Mouse (Mus musculus) MEL (cell line): ENCODE results near the gene Kcnc3. TPM values are rescaled to one million over a fixed set of nuclear protein-coding genes. Genes with fewer than 3 reads are reported as not detected.

Experiments
- DNase-seq: peaks from one replicate; pipeline ENCODE4 v3.0.0; 2011; ENCODE audit warnings: low read depth, low spot score
- H3K27ac ChIP-seq: 2 replicates; pipeline ENCODE4 v1.5.1; 2012; ENCODE audit warnings: low read depth, mild to moderate bottlenecking, control low read depth, low read length, moderate library complexity; ENCODE audit not compliant: control insufficient read depth
- H3K27me3 ChIP-seq, 2 experiments: fragments of 150-350 bp in 1 of 2; sonication (generic) in 1 of 2; 2 replicates each; pipeline ENCODE4 v1.6.1; 2012; ENCODE audit warnings: low read length in 2 of 2, mild to moderate bottlenecking in 2 of 2, improper control_type of control experiment in 1 of 2, moderate library complexity in 1 of 2; ENCODE audit not compliant: insufficient read depth in 2 of 2, control insufficient read depth in 1 of 2
- H3K36me3 ChIP-seq, 2 experiments: 2 replicates each; pipeline ENCODE4 v1.6.1; 2012 to 2014; ENCODE audit warnings: low read length in 2 of 2, improper control_type of control experiment in 1 of 2, inconsistent platforms in 1 of 2, mild to moderate bottlenecking in 1 of 2; ENCODE audit not compliant: insufficient read depth in 2 of 2, control insufficient read depth in 1 of 2
- H3K4me1 ChIP-seq, 2 experiments: fragments of 150-350 bp in 1 of 2; sonication (generic) in 1 of 2; 2 replicates each; pipeline ENCODE4 v1.6.1; 2012; ENCODE audit warnings: low read length in 2 of 2, improper control_type of control experiment in 1 of 2, mild to moderate bottlenecking in 1 of 2; ENCODE audit not compliant: insufficient read depth in 2 of 2, control insufficient read depth in 1 of 2
- H3K4me3 ChIP-seq, 2 experiments: fragments of 150-350 bp in 1 of 2; sonication (generic) in 1 of 2; 2 replicates each; pipeline ENCODE4 v1.5.1; 2012; ENCODE audit warnings: low read depth in 2 of 2, low read length in 2 of 2, mild to moderate bottlenecking in 2 of 2, moderate library complexity in 2 of 2, control low read depth in 1 of 2, improper control_type of control experiment in 1 of 2; ENCODE audit not compliant: control insufficient read depth in 1 of 2, insufficient read depth in 1 of 2
- H3K79me2 ChIP-seq: 2 replicates; pipeline ENCODE4 v1.6.1; 2012; ENCODE audit warnings: mild to moderate bottlenecking, low read length, moderate library complexity; ENCODE audit not compliant: control insufficient read depth, poor library complexity, insufficient read depth
- H3K9ac ChIP-seq: 2 replicates; pipeline ENCODE4 v1.6.1; 2012; ENCODE audit warnings: low read depth, mild to moderate bottlenecking, control low read depth, low read length, moderate library complexity; ENCODE audit not compliant: control insufficient read depth, poor library complexity, severe bottlenecking
- H3K9me3 ChIP-seq: fragments of 150-350 bp; sonication (generic); replicated peaks from 2 replicates; pipeline ENCODE4 v1.6.1; 2012; ENCODE audit warnings: mild to moderate bottlenecking, low read length, improper control_type of control experiment, moderate library complexity; ENCODE audit not compliant: insufficient read depth
- CHD1 ChIP-seq: IDR thresholded peaks from 2 replicates; pipeline ENCODE4 v1.6.1; 2012; ENCODE audit warnings: low read depth, mild to moderate bottlenecking, inconsistent platforms, low read length, improper control_type of control experiment
- CHD2 ChIP-seq: IDR thresholded peaks from 2 replicates; pipeline ENCODE4 v1.6.1; 2011; ENCODE audit warnings: low read length, improper control_type of control experiment
- CTCF ChIP-seq, 3 experiments: IDR thresholded peaks in 2 of 3; conservative IDR thresholded peaks in 1 of 3; 2 replicates each; pipeline ENCODE4 v1.5.1; 2011 to 2012; ENCODE audit warnings: low read length in 3 of 3, low read depth in 2 of 3, mild to moderate bottlenecking in 2 of 3, improper control_type of control experiment in 1 of 3, inconsistent platforms in 1 of 3, mixed read lengths in 1 of 3, moderate library complexity in 1 of 3; ENCODE audit not compliant: control insufficient read depth in 1 of 3, insufficient read depth in 1 of 3, poor library complexity in 1 of 3, severe bottlenecking in 1 of 3
- E2F4 ChIP-seq: IDR thresholded peaks from 2 replicates; pipeline ENCODE4 v1.6.1; 2011; ENCODE audit warnings: low read depth, low read length, improper control_type of control experiment, borderline replicate concordance
- ELF1 ChIP-seq: IDR thresholded peaks from 2 replicates; pipeline ENCODE4 v1.6.1; 2014; ENCODE audit warnings: low read depth, mild to moderate bottlenecking, inconsistent platforms, low read length, improper control_type of control experiment, moderate library complexity
- ETS1 ChIP-seq: IDR thresholded peaks from 2 replicates; pipeline ENCODE4 v1.6.1; 2012; ENCODE audit warnings: low read depth, mild to moderate bottlenecking, inconsistent platforms, low read length, improper control_type of control experiment, moderate library complexity
- GABPA ChIP-seq: IDR thresholded peaks from 2 replicates; pipeline ENCODE4 v1.6.1; 2012; ENCODE audit warnings: low read depth, mild to moderate bottlenecking, inconsistent platforms, low read length, improper control_type of control experiment, moderate library complexity
- JUND ChIP-seq: IDR thresholded peaks from 2 replicates; pipeline ENCODE4 v1.6.1; 2011; ENCODE audit warnings: low read depth, mild to moderate bottlenecking, improper control_type of control experiment, low read length
- KAT2A ChIP-seq: conservative IDR thresholded peaks from 2 replicates; pipeline ENCODE4 v1.6.1; 2012; ENCODE audit warnings: low read depth, low read length, improper control_type of control experiment, inconsistent platforms
- MAFK ChIP-seq: IDR thresholded peaks from 2 replicates; pipeline ENCODE4 v1.6.1; 2011; ENCODE audit warnings: low read depth, mild to moderate bottlenecking, low read length, improper control_type of control experiment, borderline replicate concordance
- MEF2A ChIP-seq: IDR thresholded peaks from 2 replicates; pipeline ENCODE4 v1.6.1; 2014; ENCODE audit warnings: low read depth, mild to moderate bottlenecking, inconsistent platforms, low read length, improper control_type of control experiment; ENCODE audit not compliant: poor library complexity, insufficient replicate concordance, severe bottlenecking; ENCODE audit errors: extremely low read depth
- MXI1 ChIP-seq: IDR thresholded peaks from 2 replicates; pipeline ENCODE4 v1.6.1; 2011; ENCODE audit warnings: mild to moderate bottlenecking, low read depth, low read length, improper control_type of control experiment
- MYB ChIP-seq: IDR thresholded peaks from 2 replicates; pipeline ENCODE4 v1.6.1; 2011; ENCODE audit warnings: mild to moderate bottlenecking, low read depth, low read length, improper control_type of control experiment
- NRF1 ChIP-seq: IDR thresholded peaks from 2 replicates; pipeline ENCODE4 v1.6.1; 2014; ENCODE audit warnings: low read depth, mild to moderate bottlenecking, inconsistent platforms, low read length, improper control_type of control experiment, moderate library complexity; ENCODE audit not compliant: poor library complexity, insufficient read depth, severe bottlenecking
- POLR2A ChIP-seq, 2 experiments: IDR thresholded peaks; 2 replicates each; pipeline ENCODE4 v1.6.1; 2011 to 2012; ENCODE audit warnings: low read length in 2 of 2, mild to moderate bottlenecking in 2 of 2, control low read depth in 1 of 2, improper control_type of control experiment in 1 of 2, low read depth in 1 of 2, moderate library complexity in 1 of 2; ENCODE audit not compliant: control insufficient read depth in 1 of 2, insufficient read depth in 1 of 2, poor library complexity in 1 of 2
- POLR2AphosphoS5 ChIP-seq: IDR thresholded peaks from 2 replicates; pipeline ENCODE4 v1.6.1; 2012; ENCODE audit warnings: low read depth, borderline replicate concordance, mild to moderate bottlenecking, inconsistent platforms, low read length, moderate library complexity, mixed read lengths
- RCOR1 ChIP-seq: IDR thresholded peaks from 2 replicates; pipeline ENCODE4 v1.6.1; 2012; ENCODE audit warnings: low read depth, mild to moderate bottlenecking, inconsistent platforms, low read length, improper control_type of control experiment
- SIN3A ChIP-seq: IDR thresholded peaks from 2 replicates; pipeline ENCODE4 v1.6.1; 2012; ENCODE audit warnings: low read length, improper control_type of control experiment, inconsistent platforms
- SMC3 ChIP-seq: IDR thresholded peaks from 2 replicates; pipeline ENCODE4 v1.6.1; 2011; ENCODE audit warnings: low read depth, low read length, improper control_type of control experiment
- TAL1 ChIP-seq: IDR thresholded peaks from 2 replicates; pipeline ENCODE4 v1.6.1; 2012; ENCODE audit warnings: mild to moderate bottlenecking, inconsistent platforms, low read length, moderate library complexity, mixed read lengths
- TCF12 ChIP-seq: IDR thresholded peaks from 2 replicates; pipeline ENCODE4 v1.6.1; 2014; ENCODE audit warnings: low read depth, mild to moderate bottlenecking, inconsistent platforms, low read length, improper control_type of control experiment, moderate library complexity
- UBTF ChIP-seq: IDR thresholded peaks from 2 replicates; pipeline ENCODE4 v1.6.1; 2012; ENCODE audit warnings: low read depth, mild to moderate bottlenecking, inconsistent platforms, low read length, improper control_type of control experiment, moderate library complexity, borderline replicate concordance; ENCODE audit not compliant: insufficient read depth
- USF1 ChIP-seq: IDR thresholded peaks from 2 replicates; pipeline ENCODE4 v1.6.1; 2014; ENCODE audit warnings: low read depth, mild to moderate bottlenecking, inconsistent platforms, low read length, improper control_type of control experiment, moderate library complexity
- ZC3H11A ChIP-seq: IDR thresholded peaks from 2 replicates; pipeline ENCODE4 v1.6.1; 2012; ENCODE audit warnings: low read depth, mild to moderate bottlenecking, inconsistent platforms, low read length, improper control_type of control experiment
- ZKSCAN1 ChIP-seq: IDR thresholded peaks from 2 replicates; pipeline ENCODE4 v1.6.1; 2012; ENCODE audit warnings: low read depth, mild to moderate bottlenecking, inconsistent platforms, low read length, improper control_type of control experiment, moderate library complexity
- ZMIZ1 ChIP-seq: IDR thresholded peaks from 2 replicates; pipeline ENCODE4 v1.6.1; 2012; ENCODE audit warnings: low read depth, mild to moderate bottlenecking, inconsistent platforms, low read length, improper control_type of control experiment, moderate library complexity
- ZNF384 ChIP-seq: IDR thresholded peaks from 2 replicates; pipeline ENCODE4 v1.6.1; 2012; ENCODE audit warnings: low read depth, mild to moderate bottlenecking, inconsistent platforms, low read length, improper control_type of control experiment
- polyA plus RNA-seq, 2 experiments: library from polyadenylated mRNA; stranded (reverse) in 1 of 2; unstranded in 1 of 2; fragments of >175 nt in 1 of 2; fragments of >200 nt in 1 of 2; gene quantifications; 2 replicates each; pipeline versions ENCODE4 v1.2.1 to v1.2.4; 2012; ENCODE audit warnings: low replicate concordance in 2 of 2, low read depth in 1 of 2; ENCODE audit not compliant: insufficient read length in 2 of 2, insufficient read depth in 1 of 2, missing spikeins in 1 of 2
- total RNA-seq: library from RNA; depleted of rRNA; stranded (reverse); fragments of 300-350 nt; gene quantifications from 2 replicates; pipeline ENCODE4 v1.2.3, GENCODE M21; 2012

The Kcnc3 gene
- total and polyA plus RNA-seq, 3 experiments: not detected

- H3K36me3 ChIP-seq: no peaks in the 10 kb centered on the region
- no peaks in the 10 kb centered on the region for H3K4me1 ChIP-seq
- TF ChIP-seq TCF12 (no peak), USF1 (no peak), TAL1 (no peak), SMC3 (no peak), SIN3A (no peak), MXI1 (no peak), ELF1 (no peak), ETS1 (no peak), NRF1 (no peak), POLR2AphosphoS5 (no peak), CTCF (IDR thresholded peaks at IDR 0.05 in 2 of 3, conservative IDR thresholded peaks at IDR 0.05 in 1 of 3; ENCODE audit: control insufficient read depth in 1 of 3, insufficient read depth in 1 of 3, low read depth in 2 of 3, low read length in 3 of 3, poor library complexity in 1 of 3, severe bottlenecking in 1 of 3) (no peak), UBTF (no peak), RCOR1 (no peak), ZKSCAN1 (no peak), POLR2A (IDR thresholded peaks at IDR 0.05; ENCODE audit: control insufficient read depth in 1 of 2, insufficient read depth in 1 of 2, low read depth in 1 of 2, low read length in 2 of 2, poor library complexity in 1 of 2) (no peak), ZNF384 (no peak), CHD1 (no peak), ZC3H11A (no peak), JUND (no peak)
- TF ChIP-seq, all 39 proteins: peak for 0
- no peak overlapping the region for H3K9ac ChIP-seq
- H3K9me3 ChIP-seq: no peaks in the 10 kb centered on the region
- DNase-seq: no peak
- H3K79me2 ChIP-seq: no peaks in the 10 kb centered on the region
- no peak overlapping the region for H3K4me3 ChIP-seq
- H3K27me3 ChIP-seq: no peaks in the 10 kb centered on the region
- H3K27ac ChIP-seq: no peak overlapping the region
Measured at GRCm38 (mm10) chr7:44638663-44639062, 48.2 kb downstream of the Kcnc3 start.

- Histone ChIP-seq H3K79me2 (no peaks in the 10 kb centered on the region), H3K27me3 (no peaks in the 10 kb centered on the region), H3K4me1 (no peaks in the 10 kb centered on the region), H3K27ac (no peak overlapping the region), H3K9me3 (no peaks in the 10 kb centered on the region), H3K9ac (no peak overlapping the region), H3K4me3 (no peak overlapping the region), H3K36me3 (no peaks in the 10 kb centered on the region)
- TF ChIP-seq JUND (no peak), ZKSCAN1 (no peak), E2F4 (no peak), KAT2A (no peak), ZMIZ1 (no peak), MXI1 (no peak), SMC3 (no peak), TAL1 (no peak), POLR2AphosphoS5 (no peak), CHD2 (no peak), ZC3H11A (no peak), MAFK (no peak), MYB (no peak), ELF1 (no peak), GABPA (no peak), MEF2A (no peak)
- DNase-seq: no peak
Measured at GRCm38 (mm10) chr7:44640843-44641605, 50.6 kb downstream of the Kcnc3 start.
